Mouse (Mus musculus) left cerebral cortex, postnatal 4 days (tissue): ENCODE data around the gene Slu7. TPM values are rescaled to one million over a fixed set of nuclear protein-coding genes. Genes with fewer than 3 reads are reported as not detected.
A peak's percentile ranks its signal among the peaks of the same experiment; 100 is the strongest.

Source experiments
- DNase-seq: peaks from one replicate; pipeline ENCODE4 v3.0.0-alpha.2; 2022
- intact Hi-C: fragments of 180-260 bp; cut with DNase I; formaldehyde crosslinking; loops from one replicate; pipeline ENCODE4 v1.15.1; 2025
- total RNA-seq, 2 experiments: library from RNA; stranded (reverse); gene quantifications; 2 replicates each; pipeline ENCODE4 v1.2.3; 2021

The Slu7 gene
- total RNA-seq, 2 experiments from 2014 or later, result 36.6 to 41.8 TPM

DNA sequence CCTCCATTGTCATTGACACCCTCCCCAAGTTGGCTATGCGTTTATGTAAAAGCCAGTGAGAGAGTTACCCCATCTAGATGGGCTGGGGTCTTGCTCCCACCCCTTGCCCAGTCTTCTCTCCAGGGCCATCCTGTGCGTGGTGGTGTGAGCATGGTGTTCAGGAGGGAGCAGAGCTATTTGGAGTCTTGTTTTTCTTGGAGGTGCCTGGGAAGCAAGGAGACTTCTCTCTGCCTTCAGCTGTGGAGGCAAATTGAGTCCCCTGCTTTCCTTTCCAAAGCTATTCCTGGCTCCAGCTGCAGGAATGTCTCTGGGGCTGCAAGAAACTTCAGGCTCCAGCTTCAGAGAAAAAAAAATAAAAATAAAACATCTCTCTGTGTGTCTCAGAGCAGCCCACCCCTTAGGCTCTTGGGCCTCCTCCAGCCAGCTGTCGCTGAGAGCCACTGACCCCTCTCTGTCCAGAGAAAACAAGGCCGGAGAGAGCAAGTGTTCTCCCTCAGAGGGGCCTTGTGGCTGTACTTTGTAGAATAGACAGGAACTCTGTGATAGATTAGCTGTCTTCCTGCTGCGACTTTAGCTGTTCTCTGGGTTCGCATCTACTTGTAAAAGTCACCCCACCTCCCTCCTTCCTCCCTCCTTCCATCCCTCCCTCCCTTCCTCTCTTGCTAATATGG lies 49.7 kb downstream of the Slu7 start:
- intact Hi-C loops, result no loop called here
- no peak for DNase-seq

DNA sequence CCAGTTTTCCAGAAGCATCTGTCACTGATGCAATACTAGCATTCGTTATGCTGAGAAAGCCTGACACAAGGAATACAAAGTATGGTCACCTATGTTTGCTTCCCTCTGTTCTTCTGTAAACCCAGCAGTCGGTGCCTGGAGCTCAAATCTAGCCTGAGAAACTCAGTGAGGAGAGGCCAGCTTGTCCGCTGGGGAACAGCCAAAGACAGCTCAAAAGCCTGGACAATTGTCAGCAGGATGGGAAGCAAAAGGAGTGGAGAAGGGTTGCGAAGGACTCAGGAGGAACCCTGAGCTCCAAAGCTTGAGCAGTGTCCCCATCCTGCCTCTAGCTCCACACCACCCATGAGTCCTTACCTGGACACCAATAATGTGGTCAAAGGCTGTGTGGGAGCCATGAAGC lies 50.5 kb downstream of the Slu7 start:
- DNase-seq, result no peak
- intact Hi-C loops, result no loop called here

DNA sequence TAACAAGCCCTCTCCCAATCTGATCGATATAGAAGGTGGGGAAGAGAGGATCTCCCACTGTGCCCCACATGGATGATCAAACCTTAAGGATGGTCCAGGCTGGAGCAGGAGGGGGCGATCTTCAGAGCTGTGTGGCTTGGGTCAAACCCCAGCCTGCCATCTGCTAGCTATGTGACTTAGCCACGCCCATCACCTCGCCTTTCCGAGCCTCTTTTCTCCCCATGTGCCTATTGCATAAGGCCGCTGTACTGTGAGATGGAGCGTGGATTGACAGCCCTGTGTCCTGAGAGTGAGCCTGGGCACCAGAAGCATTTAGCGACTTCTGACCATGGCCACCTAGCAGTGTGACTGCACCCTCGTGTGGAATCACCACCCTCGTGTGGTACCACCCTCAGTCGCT lies 51.1 kb downstream of the Slu7 start:
- DNase-seq, result peak; percentile 21

DNA sequence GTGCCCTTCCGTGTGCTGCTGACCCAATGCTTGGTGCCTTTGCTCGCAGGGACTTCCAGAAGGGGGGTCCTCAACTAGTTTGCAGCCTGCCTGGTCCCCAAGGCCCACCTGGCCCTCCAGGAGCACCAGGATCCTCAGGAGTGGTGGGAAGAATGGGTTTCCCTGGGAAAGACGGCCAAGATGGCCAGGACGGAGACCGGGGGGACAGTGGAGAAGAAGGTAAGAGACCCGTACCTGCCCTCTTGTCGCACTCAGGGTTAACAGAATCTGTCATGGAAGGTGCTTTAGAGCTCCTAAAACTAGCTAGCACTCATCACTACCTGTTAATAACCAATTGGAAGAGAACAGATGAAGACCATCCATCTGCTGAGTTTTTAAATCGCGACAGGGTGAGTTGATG lies 52.3 kb downstream of the Slu7 start:
- no peak for DNase-seq
- intact Hi-C loops, result no loop called here

More for the DNA sequence above, 51.1 kb downstream of the Slu7 start:
- intact Hi-C loops, result no loop called here

DNA sequence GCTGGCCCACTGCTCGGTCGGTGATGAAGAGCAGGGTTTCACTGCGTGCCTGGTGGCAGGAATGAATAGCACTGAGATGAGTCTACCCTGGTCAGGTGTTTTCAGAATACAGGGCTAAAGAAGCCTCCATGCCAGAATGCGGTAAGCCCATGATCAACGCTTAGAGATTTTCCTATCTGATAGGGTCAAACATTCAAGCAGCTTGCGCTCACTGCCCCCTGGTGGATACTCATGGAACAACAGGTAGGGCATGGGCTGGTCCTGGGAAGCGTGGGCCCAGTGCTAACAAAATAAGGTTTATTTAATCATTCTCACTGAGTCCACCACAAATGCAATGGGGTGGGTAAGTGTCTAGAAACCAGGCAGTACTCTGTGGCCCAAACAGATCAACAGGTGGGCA lies 59.1 kb downstream of the Slu7 start:
- intact Hi-C loops, result loop anchor here (5.0 to 10.0 kb wide), 3 partner anchors 120 to 252 kb away; partner anchors contain the start of gene Ttc1
- peak; percentile 81 for DNase-seq

DNA sequence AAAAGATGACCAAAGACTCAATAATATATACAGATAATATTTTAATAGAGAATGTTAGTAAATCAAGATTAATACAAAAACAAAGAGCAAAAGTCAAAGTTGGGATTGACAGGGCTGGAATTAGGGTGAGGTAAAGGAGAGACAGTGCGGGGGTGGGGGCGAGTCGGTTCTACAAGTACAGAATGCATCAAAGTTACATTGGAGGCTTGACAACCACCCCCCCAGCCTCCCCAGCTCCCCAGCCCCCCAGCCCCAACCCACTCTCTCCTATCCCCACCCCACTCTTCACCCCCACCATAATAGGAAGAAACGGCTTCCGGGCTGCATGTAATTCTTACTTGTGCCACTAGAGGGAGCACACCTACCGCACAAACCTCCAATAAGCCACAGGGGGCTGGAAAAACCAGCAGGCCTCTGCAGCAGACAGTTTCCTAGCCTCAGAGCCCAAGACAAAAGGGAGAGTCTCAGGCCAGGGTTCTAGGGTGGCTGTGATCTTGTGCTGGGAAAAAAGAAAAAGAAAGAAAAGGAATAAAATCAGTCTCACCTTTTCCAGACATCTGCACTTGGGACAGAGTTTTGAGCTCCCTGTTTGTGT lies 60.4 kb downstream of the Slu7 start:
- intact Hi-C loops, result loop anchor here (5.0 to 10.0 kb wide), 3 partner anchors 118 to 251 kb away; partner anchors contain the start of gene Ttc1
- peak; percentile 82 for DNase-seq

DNA sequence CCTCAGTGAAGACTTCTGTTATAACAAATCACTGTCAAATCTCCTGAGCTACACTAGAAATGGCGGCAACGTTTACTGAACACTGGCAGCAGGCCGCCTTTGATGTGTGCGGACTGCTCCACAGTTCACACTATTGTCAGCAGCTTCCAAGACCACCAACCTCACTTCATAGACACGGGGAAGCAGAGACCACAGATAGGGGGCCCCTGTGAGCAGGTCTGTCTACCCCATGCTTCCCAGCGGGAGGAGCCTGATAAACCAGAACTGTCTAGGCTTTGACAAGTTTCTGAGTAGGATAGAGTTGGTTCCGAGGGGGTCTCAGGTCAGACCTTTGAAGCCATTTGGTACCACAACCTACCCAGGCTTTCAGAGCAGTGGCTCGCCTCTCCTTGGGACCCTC lies 61.5 kb downstream of the Slu7 start:
- DNase-seq, result peak; percentile 49
- intact Hi-C loops, result loop anchor here (10.0 kb wide), 1 partner anchor 250 kb away; the partner anchor contains the start of gene Ttc1

DNA sequence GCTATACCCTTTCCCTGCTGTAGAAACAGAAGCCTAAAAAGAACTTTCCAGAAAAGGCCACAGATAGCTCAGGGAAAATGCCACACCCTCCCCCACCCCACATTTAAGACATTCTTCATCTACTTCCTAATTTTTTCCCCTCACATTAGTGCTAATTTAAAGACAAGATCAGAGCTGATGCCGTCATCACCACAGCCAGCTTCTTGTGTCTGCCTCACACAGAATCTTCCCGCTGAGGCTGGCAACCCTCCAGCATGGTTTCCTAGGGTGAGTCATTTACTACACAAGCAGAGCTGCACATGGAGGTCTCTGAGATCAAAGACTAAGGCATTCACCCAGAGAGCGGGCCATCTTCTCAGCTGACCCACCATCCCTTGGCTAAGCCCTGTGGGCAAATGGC lies 62.0 kb downstream of the Slu7 start:
- intact Hi-C loops, result loop anchor here (10.0 kb wide), 1 partner anchor 249 kb away; the partner anchor contains the start of gene Ttc1
- peak; percentile 63 for DNase-seq

Other genes starting within 250 kb of the Slu7 start
- 10 to 100 TPM; 12.5 to 14.0 TPM for gene Pttg1, start 7.5 kb upstream of the Slu7 start, total RNA-seq
- gene C1qtnf2, start 40.5 kb downstream of the Slu7 start, total RNA-seq, result 10 to 100 TPM; 11.7 to 13.7 TPM
- gene Ccnjl, start 95.0 kb downstream of the Slu7 start, total RNA-seq, result 1 to 10 TPM; 4.8 to 5.3 TPM
- gene 4933415A04Rik, start 153.3 kb downstream of the Slu7 start, total RNA-seq, result 1 to 10 TPM; 1.7 to 2.2 TPM
- gene Fabp6, start 167.8 kb downstream of the Slu7 start, total RNA-seq, result not detected
- 10 to 100 TPM; 61.1 to 70.5 TPM for gene Pwwp2a, start 248.3 kb downstream of the Slu7 start, total RNA-seq